Mouse (Mus musculus): ENCODE results near the gene Baiap2. TPM values are rescaled to one million over a fixed set of nuclear protein-coding genes. Genes with fewer than 3 reads are reported as not detected.

The Baiap2 gene
- total and polyA plus RNA-seq, 3 experiments, result 3.4 to 6.7 (median 6.1) TPM

GRCm38 (mm10) chr11:119937772-119938502, 4.6 kb upstream of the Baiap2 start:
- DNase-seq (ENCODE audit: extremely low read depth), result no peak
- Histone ChIP-seq H3K27me3 (replicated peaks) (peaks cover 45% of the 10 kb centered on the region), H3K4me1 (ENCODE audit: control insufficient read depth in 1 of 2, insufficient read depth in 2 of 2) (peaks cover 23 to 57% of the 10 kb centered on the region in 2 experiments), H3K4me2 (ENCODE audit: insufficient read depth, low read depth, poor library complexity, severe bottlenecking) (no peak overlapping the region), H3K9me3 (replicated peaks; ENCODE audit: low read length) (no peaks in the 10 kb centered on the region), H3K9ac (ENCODE audit: insufficient read depth, low read depth) (no peak overlapping the region), H3K36me3 (replicated peaks in 1 of 2; ENCODE audit: control insufficient read depth in 1 of 2, insufficient read depth in 1 of 2, low read length in 1 of 2) (no peaks in the 10 kb centered on the region), H3K27ac (ENCODE audit: insufficient read depth, low read depth) (no peak overlapping the region), H3K79me2 (replicated peaks; ENCODE audit: control insufficient read depth, extremely low read depth, insufficient read depth, poor library complexity, severe bottlenecking) (no peaks in the 10 kb centered on the region), H3K4me3 (replicated peaks in 1 of 3; ENCODE audit: low read depth in 2 of 3, low read length in 2 of 3, poor library complexity in 1 of 3) (no peak overlapping the region)
- dilution Hi-C loops (cut with MboI; ENCODE audit: extremely low pct_ligation_motif_present, extremely low pct_unique_long_range_greater_than_20kb, low sequenced_read_pairs) (no loop called here), in situ Hi-C loops (cut with MboI; ENCODE audit: low pct_ligation_motif_present, low pct_unique_long_range_greater_than_20kb, low sequenced_read_pairs) (no loop called here)
- TF ChIP-seq ETS1 (conservative IDR thresholded peaks at IDR 0.05; ENCODE audit: low read depth, low read length), result no peak
- TF ChIP-seq MEF2A (IDR thresholded peaks at IDR 0.05; ENCODE audit: borderline replicate concordance, low read depth, low read length), result no peak
- no peak for TF ChIP-seq ZKSCAN1 (IDR thresholded peaks at IDR 0.05; ENCODE audit: borderline replicate concordance, low read depth, low read length)
- no peak for TF ChIP-seq UBTF (IDR thresholded peaks at IDR 0.05; ENCODE audit: low read depth, low read length)

- H3K27ac ChIP-seq (ENCODE audit: insufficient read depth, low read depth), result no peak overlapping the region
- H3K9ac ChIP-seq (ENCODE audit: insufficient read depth, low read depth), result no peak overlapping the region
- H3K27me3 ChIP-seq (replicated peaks), result peaks cover 55% of the 10 kb centered on the region
- TF ChIP-seq ZC3H11A (IDR thresholded peaks at IDR 0.05; ENCODE audit: low read depth, low read length) (no peak), USF2 (conservative IDR thresholded peaks at IDR 0.05; ENCODE audit: low read depth, low read length) (no peak), RCOR1 (conservative IDR thresholded peaks at IDR 0.05; ENCODE audit: low read depth, low read length) (no peak), NELFE (IDR thresholded peaks at IDR 0.05; ENCODE audit: low read depth, low read length) (no peak), EP300 (IDR thresholded peaks at IDR 0.05; ENCODE audit: low read length) (no peak), MAFK (IDR thresholded peaks at IDR 0.05; ENCODE audit: insufficient replicate concordance, low read length) (no peak), MXI1 (IDR thresholded peaks at IDR 0.05; ENCODE audit: low read depth, low read length) (no peak), TBP (conservative IDR thresholded peaks at IDR 0.05; ENCODE audit: low read depth, low read length) (no peak)
- H3K4me1 ChIP-seq (ENCODE audit: control insufficient read depth in 1 of 2, insufficient read depth in 2 of 2), result peaks cover 16 to 57% of the 10 kb centered on the region in 2 experiments
- in situ Hi-C loops (cut with MboI; ENCODE audit: low pct_ligation_motif_present, low pct_unique_long_range_greater_than_20kb, low sequenced_read_pairs), result no loop called here
- no peaks in the 10 kb centered on the region for H3K79me2 ChIP-seq (replicated peaks; ENCODE audit: control insufficient read depth, extremely low read depth, insufficient read depth, poor library complexity, severe bottlenecking)
- no peak overlapping the region for H3K4me2 ChIP-seq (ENCODE audit: insufficient read depth, low read depth, poor library complexity, severe bottlenecking)
- no peaks in the 10 kb centered on the region for H3K36me3 ChIP-seq (replicated peaks in 1 of 2; ENCODE audit: control insufficient read depth in 1 of 2, insufficient read depth in 1 of 2, low read length in 1 of 2)
- dilution Hi-C loops (cut with MboI; ENCODE audit: extremely low pct_ligation_motif_present, extremely low pct_unique_long_range_greater_than_20kb, low sequenced_read_pairs), result no loop called here
- no peak overlapping the region for H3K4me3 ChIP-seq (replicated peaks in 1 of 3; ENCODE audit: low read depth in 2 of 3, low read length in 2 of 3, poor library complexity in 1 of 3)
- no peak for DNase-seq (ENCODE audit: extremely low read depth)
- no peaks in the 10 kb centered on the region for H3K9me3 ChIP-seq (replicated peaks; ENCODE audit: low read length)
Observed at GRCm38 (mm10) chr11:119939073-119939710, 3.4 kb upstream of the Baiap2 start.

All from CH12.LX (cell line).